Mouse (Mus musculus) kidney, postnatal 4 days (tissue): Measurements from ENCODE around the gene Hhip.

Source experiments
- DNase-seq, 2 experiments: peaks; one replicate each; pipeline ENCODE4 v3.0.0; 2021; ENCODE audit warnings: mixed read lengths in 2 of 2

Hhip gene

GRCm38 (mm10) chr8:80057198-80058174 lies at the start of gene Hhip:
Hhip (minus strand) TSS chr8:80058006.
- peak; percentile 51 to 64 for DNase-seq

- no peak for DNase-seq
Measured at GRCm38 (mm10) chr8:80087021-80087420, 29.2 kb upstream of the Hhip start.

- peak in 1 of 2 experiments; percentile 13 for DNase-seq
Measured at GRCm38 (mm10) chr8:80058193-80058592, 387 bp upstream of the Hhip start.

DNA sequence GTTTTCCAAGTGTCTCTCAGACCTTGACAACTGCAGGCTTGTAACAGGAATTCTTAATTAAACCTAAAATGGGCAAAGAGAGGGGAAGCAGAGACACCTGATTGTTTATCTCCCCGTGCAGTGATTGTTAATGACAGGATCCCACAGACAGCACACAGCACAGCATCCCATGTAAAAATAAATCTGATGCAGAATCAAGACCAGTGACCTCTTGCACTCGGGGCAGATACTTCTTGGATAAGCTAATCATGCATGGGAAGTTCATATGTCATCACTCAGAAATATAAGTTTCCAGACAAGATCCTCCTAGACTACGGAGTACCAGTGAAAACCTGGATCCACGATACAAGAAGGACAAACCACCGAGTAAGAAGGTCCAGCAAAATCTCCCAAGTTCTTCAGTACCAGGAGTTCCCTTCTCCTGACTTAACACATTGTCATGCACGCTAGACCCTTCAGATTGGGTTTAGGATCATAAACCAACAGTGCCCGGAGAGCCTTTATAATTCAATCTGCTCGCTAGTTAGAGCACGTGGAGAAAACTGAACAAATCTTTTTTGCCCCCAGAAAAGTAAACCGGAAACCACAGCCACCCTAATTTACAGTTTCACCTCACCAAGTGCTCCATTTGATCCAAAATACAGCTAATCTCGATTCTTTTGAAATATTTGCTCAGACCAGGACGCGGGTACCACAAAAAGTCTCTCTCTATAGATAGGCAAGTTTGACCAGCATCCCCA lies 1.3 kb downstream of the Hhip start:
- DNase-seq, result no peak

- no peak for DNase-seq
Measured at GRCm38 (mm10) chr8:80055777-80056176, 2.0 kb downstream of the Hhip start.

- DNase-seq, result no peak
Measured at GRCm38 (mm10) chr8:80055094-80055493, 2.7 kb downstream of the Hhip start.

- DNase-seq, result no peak
Measured at GRCm38 (mm10) chr8:80054216-80054615, 3.6 kb downstream of the Hhip start.

- no peak for DNase-seq
Measured at GRCm38 (mm10) chr8:80052838-80053237, 5.0 kb downstream of the Hhip start.

DNA sequence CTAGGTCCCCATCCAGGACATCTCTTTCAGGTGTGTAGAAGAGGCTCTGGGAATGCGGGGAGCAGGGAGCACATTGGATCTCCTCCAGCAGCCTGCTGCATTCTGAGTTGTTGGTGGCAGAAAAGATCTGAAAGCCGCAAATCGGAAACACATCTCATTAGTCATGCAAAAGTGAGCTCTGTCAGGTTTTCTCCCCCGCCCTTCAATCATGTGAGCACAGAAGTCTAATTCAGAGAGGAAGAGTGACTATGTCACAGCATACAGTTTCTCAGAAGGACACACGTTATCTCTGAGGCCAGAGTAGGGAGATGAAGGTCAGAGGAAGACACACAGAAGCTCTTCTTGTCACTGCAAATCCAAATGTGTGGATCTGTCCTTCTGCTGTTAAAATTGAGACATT lies 6.3 kb downstream of the Hhip start:
- no peak for DNase-seq

DNA sequence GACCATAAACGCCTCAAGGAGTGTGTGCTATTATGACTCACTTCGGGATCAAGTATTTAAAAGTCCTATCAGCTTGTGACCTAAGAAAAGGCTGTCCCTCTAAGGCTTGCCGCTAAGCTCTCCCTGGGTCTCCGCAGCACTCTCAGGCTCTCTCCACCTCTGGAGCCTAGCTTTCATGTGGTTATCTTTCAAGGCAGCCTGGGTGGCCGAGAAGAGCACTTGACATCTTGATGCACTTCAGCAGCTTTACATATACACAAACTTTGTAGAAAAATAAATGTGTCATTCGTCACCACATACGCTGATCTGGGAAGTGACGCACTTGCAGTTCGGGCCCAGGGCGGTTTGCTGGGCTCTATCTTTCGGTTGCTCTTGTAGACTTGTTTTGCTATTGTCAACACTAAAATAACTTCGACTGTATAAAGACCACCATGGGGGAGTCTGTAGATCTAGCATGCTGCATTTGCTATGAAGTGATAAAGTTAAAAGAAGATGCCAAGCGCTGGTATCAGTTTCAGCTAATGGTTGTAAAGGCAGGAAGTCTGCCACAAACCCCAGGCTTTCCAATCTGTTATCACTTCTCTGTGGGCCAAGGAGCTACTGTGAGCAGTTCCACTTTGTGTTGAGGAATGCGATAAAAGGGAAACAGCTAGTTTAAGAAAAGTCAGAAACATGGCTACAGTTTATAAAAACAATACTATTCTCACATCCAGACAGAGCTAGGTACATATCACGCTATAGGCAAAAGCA lies 8.4 kb downstream of the Hhip start:
- DNase-seq, result no peak

- no peak for DNase-seq
Measured at GRCm38 (mm10) chr8:80048256-80048655, 9.6 kb downstream of the Hhip start.

DNA sequence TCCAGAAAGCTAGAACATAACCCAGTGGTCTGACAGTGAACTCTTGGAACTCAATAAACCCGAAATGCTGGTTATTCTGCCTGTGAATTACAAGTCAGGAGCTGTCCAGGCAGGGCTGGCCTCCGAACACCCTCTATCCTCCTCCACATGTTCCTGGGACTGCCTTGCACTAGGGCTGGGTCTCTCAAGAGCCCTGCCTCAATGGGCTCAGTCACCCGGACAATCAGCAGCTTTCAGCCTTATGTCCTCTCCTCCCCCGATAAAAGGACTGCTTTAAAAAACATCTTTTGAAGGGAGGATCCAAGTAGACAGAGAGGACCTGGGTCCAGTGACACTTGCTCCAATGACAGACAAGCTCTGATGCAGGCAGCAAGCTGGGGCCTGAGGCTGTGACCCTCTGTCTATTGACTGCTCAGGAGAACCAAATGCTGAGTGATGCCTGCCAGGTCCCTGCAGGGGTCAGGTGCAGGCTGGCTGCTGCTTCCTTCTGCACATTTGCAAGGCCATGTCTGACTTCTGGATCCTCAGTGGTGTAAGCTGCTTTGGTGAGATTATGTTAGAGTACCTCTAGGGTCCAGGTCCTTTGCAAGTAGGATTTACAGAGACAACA lies 20.1 kb downstream of the Hhip start:
- DNase-seq, result no peak

DNA sequence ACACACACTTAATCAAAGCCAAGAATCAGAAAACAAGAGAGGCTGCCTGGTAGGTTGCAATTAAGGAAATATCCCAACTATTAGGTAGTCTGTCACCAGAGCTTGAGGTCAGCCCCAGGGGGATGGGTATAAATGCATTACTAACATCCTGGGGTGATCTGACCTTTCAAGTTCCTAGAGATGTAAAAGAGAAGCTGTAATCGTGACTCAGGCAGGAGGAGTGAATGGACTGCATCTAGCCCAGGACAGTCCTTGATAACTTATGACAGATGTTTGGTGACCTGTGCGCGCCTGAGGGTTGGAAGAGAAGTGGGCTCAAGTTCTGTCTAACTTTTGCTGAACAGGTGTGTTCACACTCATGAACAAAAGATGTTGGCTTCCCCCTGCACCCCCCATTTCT lies 25.2 kb downstream of the Hhip start:
- DNase-seq, result no peak

DNA sequence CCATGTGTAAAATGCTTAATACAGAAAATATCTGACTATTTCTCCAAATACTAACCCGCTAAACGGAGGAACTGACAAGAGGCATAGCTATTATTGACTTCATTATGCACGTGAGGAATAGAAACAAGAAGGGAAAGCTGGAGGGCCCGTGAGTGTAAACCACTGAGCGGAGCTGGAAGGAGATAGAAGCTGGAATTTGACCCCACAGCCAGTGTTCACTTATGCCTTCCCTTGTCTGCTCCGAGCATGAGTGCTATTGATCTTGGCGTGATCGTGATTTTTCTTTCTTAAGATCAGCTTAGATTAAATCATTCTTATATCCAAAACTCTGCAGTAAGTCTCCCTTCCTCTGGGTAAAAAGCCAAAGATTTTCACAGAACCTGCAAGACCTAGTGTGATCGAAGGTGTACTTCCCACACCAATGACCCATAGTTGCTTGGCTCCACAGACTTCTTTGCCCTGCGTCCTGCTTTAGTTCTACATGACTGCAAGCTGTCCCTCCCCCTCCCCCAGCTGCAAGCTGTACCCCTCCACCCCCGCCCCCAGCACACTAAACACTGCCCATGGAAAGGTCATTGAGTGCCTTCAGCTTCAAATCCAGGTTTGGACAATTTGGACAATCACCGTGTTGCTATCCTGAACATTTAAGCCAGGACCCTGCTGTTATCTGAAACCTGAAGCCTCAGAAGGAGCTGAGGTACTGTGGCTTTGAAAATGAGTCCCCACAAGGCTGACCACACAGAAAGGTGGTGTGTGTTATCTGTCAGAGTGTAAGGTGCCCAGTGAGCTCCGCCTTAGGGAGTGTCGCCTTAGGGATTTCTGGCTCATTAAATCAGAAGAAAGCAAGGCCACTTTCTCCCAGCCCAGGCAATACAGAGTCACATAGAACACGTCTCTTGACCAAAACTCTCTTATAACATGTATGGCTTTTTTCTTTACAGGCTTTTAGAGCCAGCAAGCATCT lies 26.2 kb downstream of the Hhip start:
- DNase-seq, result peak in 1 of 2 experiments; percentile 17

DNA sequence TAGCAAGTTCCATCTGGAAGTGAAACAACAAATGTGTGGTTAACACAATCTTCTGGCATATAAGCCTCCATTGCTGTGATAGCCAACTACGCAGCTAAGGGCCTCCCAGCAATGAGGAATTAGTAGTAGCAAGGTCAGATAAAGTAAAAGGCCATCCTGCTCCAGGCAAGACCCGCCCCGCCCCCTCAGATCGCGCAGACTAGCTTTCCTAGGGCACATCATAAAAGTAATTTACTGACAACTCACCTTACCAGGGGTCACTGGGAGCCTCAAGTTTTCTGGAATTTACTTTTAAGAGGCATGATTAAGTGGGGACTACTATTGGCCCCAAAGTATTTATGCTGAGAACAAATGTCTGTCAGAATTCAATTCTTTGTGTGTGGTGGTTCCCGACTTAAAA lies 28.2 kb downstream of the Hhip start:
- DNase-seq, result no peak

DNA sequence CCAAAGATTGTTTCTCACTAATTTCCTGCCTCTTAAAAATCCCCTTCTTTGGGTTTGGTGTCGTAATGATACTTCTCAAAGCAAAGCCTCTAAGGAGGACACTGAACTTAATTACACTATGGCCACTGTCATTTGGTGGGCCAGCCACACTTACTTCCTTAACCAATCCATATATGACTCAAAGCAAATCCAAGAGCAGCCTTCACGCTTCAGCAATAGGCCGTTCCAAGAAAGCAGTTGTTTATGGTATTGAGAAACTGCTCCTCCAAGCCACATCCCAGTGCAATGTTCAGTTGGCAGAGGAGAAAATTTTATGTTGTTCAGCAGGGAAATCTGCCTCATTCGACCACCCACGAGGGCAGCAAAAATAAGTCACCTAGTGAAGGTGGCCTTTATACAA lies 37.3 kb downstream of the Hhip start:
- no peak for DNase-seq

GRCm38 (mm10) chr8:80015818-80016217 lies 42.0 kb downstream of the Hhip start:
- DNase-seq, result no peak

DNA sequence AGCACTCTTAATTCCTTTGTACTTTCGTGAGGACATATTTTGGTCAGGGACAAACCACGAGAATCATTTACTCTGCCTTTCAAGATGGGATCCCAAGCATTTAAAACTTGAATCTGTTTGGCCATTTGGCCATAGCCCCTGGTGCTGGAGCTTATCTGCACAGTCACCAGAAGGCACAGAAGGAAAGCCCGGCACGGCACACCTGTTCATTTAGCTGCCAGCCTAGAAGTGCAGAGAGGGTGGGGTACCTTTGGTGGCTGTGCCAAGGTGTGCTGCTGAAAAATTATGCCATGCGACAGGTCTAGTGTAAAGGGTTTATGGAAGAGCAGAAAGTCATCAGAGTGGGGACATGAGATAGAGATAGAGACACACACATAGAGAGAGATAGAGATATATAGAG lies 53.4 kb downstream of the Hhip start:
- no peak for DNase-seq

DNA sequence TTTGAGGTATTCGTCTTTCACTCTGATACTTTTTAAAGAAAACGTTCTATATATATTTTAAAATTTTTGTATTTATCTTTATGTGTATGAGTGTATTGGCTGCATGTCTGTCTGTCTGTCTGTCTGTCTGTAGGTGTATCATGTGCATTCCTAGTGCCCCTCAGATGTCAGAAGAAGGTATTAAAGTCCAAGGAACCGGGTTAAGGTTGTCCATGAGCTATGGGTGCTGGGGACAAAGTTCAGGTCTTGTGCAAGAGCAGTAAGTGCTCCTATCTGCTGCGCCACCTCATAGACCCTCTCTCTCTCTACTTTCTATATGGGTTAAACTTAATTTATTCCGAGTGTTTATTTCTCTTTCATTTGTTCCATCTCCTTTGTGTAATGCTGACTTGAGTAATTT lies 55.5 kb downstream of the Hhip start:
- no peak for DNase-seq

DNA sequence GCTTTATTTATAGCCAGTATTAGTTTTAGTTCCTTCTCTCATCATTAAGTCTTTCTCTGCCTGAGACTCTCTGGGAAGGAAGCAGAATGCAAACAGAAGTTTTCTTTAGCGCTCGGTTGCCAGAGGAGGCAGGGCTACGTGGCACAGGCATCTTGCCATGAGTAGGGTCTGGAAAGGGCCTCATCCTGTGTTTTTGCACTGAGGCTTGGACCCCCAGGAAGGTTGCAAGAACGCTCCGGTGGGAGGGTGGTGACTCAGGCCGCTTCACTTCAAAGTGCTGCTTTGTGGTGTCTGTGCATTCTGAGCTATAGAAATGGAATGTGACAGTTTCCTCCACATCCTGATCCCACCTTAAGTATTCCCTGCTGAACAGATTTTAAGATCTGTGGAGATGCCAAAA lies 62.7 kb downstream of the Hhip start:
- peak; percentile 6 to 12 for DNase-seq

- no peak for DNase-seq
Measured at GRCm38 (mm10) chr8:79993507-79993906, 64.3 kb downstream of the Hhip start.
